Mouse (Mus musculus) heart, postnatal 14 days (tissue): Measurements from ENCODE around the gene Mrps17. TPM values are rescaled to one million over a fixed set of nuclear protein-coding genes. Genes with fewer than 3 reads are reported as not detected.

Experiments
- DNase-seq, 2 experiments: peaks; one replicate each; pipeline ENCODE4 v3.0.0; 2021 to 2022
- intact Hi-C: fragments of 180-260 bp; cut with DNase I; formaldehyde crosslinking; loops from one replicate; pipeline ENCODE4 v1.15.1; 2025
- total RNA-seq, 2 experiments: library from RNA; stranded (reverse); gene quantifications; 2 replicates each; pipeline ENCODE4 v1.2.3; 2021

The Mrps17 gene
- total RNA-seq, 2 experiments from 2014 or later: 85.3 to 93.6 TPM

DNA sequence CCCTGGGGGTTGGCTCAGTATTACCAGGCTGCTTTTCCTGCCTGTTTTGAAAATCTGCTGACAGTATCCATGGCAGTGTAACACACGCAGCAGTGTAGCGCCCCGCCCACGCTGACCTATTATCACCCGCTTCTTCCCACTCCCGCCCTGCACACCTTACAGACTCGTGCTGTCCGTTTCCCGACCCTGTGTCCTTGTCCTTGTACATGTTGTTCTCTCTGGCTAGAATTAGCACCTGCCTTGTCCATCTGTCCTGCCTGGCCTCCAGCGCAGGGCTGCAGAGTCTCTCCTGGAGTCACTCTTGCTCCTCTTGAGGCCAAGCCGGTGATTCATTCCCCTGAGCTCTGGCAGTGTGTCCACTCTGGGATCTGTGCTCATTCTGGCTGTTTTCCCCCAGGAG, 15.0 kb downstream of the Mrps17 start:
- intact Hi-C loops: no loop called here
- DNase-seq: peak; percentile 50 to 57

DNA sequence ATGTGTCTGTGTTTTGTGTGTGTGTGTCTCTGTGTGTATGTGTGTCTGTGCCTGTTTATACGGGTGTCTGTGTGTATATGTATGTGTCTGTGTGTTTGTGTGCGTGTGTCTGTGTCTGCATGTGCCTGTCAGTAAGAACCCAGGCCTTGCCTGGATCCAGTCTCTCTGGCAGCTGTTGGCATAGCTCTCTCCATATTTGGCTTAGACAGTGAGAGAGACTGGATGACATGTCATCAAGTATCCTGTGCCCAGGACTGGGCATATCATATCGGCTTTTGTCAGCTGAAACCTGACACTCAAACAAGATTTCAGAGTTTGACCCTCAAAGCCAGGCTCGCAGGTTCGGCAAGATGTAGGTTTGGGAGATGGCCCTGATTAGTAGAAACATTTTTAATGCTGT, 15.7 kb downstream of the Mrps17 start:
- peak; percentile 12 to 49 for DNase-seq
- intact Hi-C loops: no loop called here

DNA sequence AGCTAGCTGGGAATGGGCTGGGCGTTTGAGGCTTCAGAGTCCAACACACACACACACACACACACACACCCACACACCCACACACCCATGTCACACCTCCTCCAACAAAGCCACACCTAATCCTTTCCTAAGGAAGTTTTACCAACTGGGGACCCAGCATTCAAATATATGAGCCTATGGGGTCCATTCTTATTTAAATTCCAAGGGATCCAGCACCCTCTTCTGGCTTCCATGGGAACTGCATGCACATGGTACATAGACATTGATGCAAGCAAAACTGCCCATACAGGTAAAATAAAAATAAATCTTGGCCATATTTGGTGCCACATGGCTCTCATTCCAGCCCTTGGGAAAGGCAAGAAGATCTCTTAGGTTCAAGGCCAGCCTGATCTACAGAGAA, 25.7 kb downstream of the Mrps17 start:
- DNase-seq: peak in 1 of 2 experiments; percentile 55
- intact Hi-C loops: no loop called here

- DNase-seq: no peak
- intact Hi-C loops: loop anchor here (2.0 kb wide), 1 partner anchor 132 kb away; no protein-coding TSS in a partner anchor
Observed at GRCm38 (mm10) chr5:129742903-129743488, 27.7 kb downstream of the Mrps17 start.

GRCm38 (mm10) chr5:129744050-129744449, 28.8 kb downstream of the Mrps17 start:
- DNase-seq: no peak
- intact Hi-C loops: no loop called here

- no peak for DNase-seq
- intact Hi-C loops: no loop called here
Observed at GRCm38 (mm10) chr5:129756886-129757285, 41.6 kb downstream of the Mrps17 start.

DNA sequence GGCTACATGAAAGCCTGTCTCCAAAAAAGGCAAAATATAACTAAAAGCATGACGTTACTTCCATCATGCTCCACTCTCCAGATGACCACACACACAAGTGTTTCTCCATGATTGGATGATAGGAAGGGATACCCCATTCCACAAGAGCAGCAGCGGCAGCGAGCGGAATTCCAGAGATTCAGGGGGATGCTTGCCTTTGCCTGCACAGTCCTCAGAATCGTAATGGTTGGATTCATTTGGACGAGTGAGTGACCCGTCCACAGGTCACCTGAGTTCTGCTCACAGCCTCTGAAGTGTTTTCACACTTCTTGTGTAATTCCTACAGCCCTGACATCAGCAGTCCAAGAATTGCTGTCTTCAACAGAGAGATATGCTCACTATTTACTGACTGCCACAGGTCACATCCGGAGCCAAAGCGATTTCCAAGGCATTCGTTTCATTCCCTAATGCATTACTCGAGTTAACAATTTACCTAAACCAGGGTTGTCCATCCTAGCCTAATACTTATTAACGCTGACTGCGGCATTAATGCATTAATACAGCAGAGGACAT, 44.7 kb downstream of the Mrps17 start:
- no peak for DNase-seq
- intact Hi-C loops: no loop called here

GRCm38 (mm10) chr5:129761865-129762540, 46.7 kb downstream of the Mrps17 start:
- intact Hi-C loops: no loop called here
- DNase-seq: no peak

- DNase-seq: no peak
- intact Hi-C loops: no loop called here
Observed at GRCm38 (mm10) chr5:129770443-129771355, 55.4 kb downstream of the Mrps17 start.

Other genes with a start within 250 kb of the Mrps17 start
- gene Sfswap, start 214.3 kb upstream of the Mrps17 start, total RNA-seq: 10 to 100 TPM; 46.9 to 47.3 TPM
- gene Mmp17, start 131.3 kb upstream of the Mrps17 start, total RNA-seq: 1 to 10 TPM; 1.7 to 2.4 TPM
- 1 to 10 TPM; 3.0 to 3.4 TPM for gene Zfp11, start 45.4 kb upstream of the Mrps17 start, total RNA-seq
- gene Sept14, start 7.0 kb upstream of the Mrps17 start, total RNA-seq: not detected
- 100 to 1,000 TPM; 688 to 716 TPM for gene Nipsnap2, start 9.6 kb downstream of the Mrps17 start, total RNA-seq
- 10 to 100 TPM; 10.5 TPM for gene Psph, start 72.0 kb downstream of the Mrps17 start, total RNA-seq
- gene Sumf2, start 131.5 kb downstream of the Mrps17 start, total RNA-seq: 10 to 100 TPM; 12.9 to 15.9 TPM
- gene Chchd2, start 172.0 kb downstream of the Mrps17 start, total RNA-seq: 100 to 1,000 TPM; 947 to 975 TPM
- under 1 TPM; 0.60 to 0.68 TPM for gene Zbed5, start 180.2 kb downstream of the Mrps17 start, total RNA-seq
- 10 to 100 TPM in 1 of 2 experiments, 1 to 10 TPM in 1; 8.5 to 15.3 TPM for gene Phkg1, start 183.1 kb downstream of the Mrps17 start, total RNA-seq
- under 1 TPM; 0.57 to 0.83 TPM for gene Nupr1l, start 193.0 kb downstream of the Mrps17 start, total RNA-seq
- gene Vkorc1l1, start 226.5 kb downstream of the Mrps17 start, total RNA-seq: 10 to 100 TPM; 14.6 to 15.9 TPM